Mouse (Mus musculus): ENCODE measurements at regions not wholly inside any gene's neighbourhood (a gene's known extent, or its start where the extent isn't known, plus 50 kb on each side); places are given as distances from the start of the nearest gene placed in this dataset.

GRCm38 (mm10) chr5:119217077-119217476, 453.4 kb upstream of the Tbx3 start:
- TF ChIP-seq CTCF (conservative IDR thresholded peaks at IDR 0.05; ENCODE audit: low read length) (no peak), NANOG (IDR thresholded peaks at IDR 0.05; ENCODE audit: borderline replicate concordance, low read length) (no peak)
